13 mouse cellular contexts compared by ENCODE assay signal in the genomic region with DNA sequence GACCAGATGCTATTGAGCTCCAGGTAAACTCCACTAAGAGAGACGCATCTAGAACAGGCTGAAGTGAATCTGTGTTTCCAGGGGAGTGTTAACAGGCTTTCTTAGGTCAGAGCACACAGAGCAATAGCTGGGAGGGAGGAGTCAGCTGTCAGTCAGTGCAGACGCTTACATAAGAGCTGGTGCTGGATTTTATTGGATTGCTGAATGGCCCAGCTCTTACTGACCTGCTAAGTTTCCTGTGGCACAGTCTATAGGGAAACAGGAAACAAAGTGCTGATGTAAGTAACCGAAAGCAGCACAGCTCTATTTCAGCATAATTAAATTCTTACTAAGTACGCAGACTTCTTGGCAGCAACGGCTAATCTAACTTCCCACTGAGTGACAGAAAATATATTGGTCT. TPM values are rescaled to one million over a fixed set of nuclear protein-coding genes. Genes with fewer than 3 reads are reported as not detected.
DNase-seq lines count a peak whose midpoint lies in the region; ATAC-seq and TF ChIP-seq lines count a peak whose summit lies in the region.
"Had no signal": no experiment of that assay in that cellular context is flagged by ENCODE, and none has a peak within 500 bp of the region (broad histone marks: within the 10 kb centered on the region; RNA-seq: fewer than 3 reads in every experiment).

No protein-coding gene starts in this region.

- H3K4me3 ChIP-seq in limb, embryonic 14.5 days (replicated peaks; ENCODE audit: low read length): no peak overlapping the region
- H3K4me3 ChIP-seq in hindbrain, postnatal 0 days (ENCODE audit: low read length): no peak overlapping the region
- H3K4me3 ChIP-seq: forebrain, embryonic 10.5 days had no signal

- H3K27ac ChIP-seq in limb, embryonic 14.5 days (replicated peaks; ENCODE audit: low read depth, low read length): no peak overlapping the region
- no peak overlapping the region for H3K27ac ChIP-seq in hindbrain, postnatal 0 days
- H3K27ac ChIP-seq: forebrain, embryonic 10.5 days; hindbrain, embryonic 14.5 days had no signal

- H3K9ac ChIP-seq in limb, embryonic 14.5 days (ENCODE audit: low read depth, low read length, severe bottlenecking): no peak overlapping the region
- no peak overlapping the region for H3K9ac ChIP-seq in hindbrain, postnatal 0 days (replicated peaks; ENCODE audit: low read length)
- H3K9ac ChIP-seq: hindbrain, embryonic 14.5 days had no signal

- DNase-seq in heart, adult 11 months: peak; percentile 86
- no peak for DNase-seq in heart, adult 18-20 months
- peak; percentile 42 for DNase-seq in lung, postnatal 25 days (ENCODE audit: low spot score)
- DNase-seq in lung, postnatal 14 days: no peak
- no peak for DNase-seq in limb, embryonic 14.5 days (ENCODE audit: low spot score)
- no peak for DNase-seq in right cerebral cortex, postnatal 10 days (ENCODE audit: low spot score in 2 of 2)
- DNase-seq in ovary, postnatal 36 days (ENCODE audit: low spot score): no peak
- DNase-seq in hindbrain, postnatal 0 days (ENCODE audit: low spot score): no peak
- DNase-seq: cerebellum, postnatal 36 days; kidney, postnatal 4 days; left cerebral cortex, postnatal 4 days had no signal

- TF ChIP-seq CTCF in hindbrain, postnatal 0 days (IDR thresholded peaks at IDR 0.05; ENCODE audit: low read depth): no peak

- 17% methylated on average over 5 of the region's 5 CpGs for WGBS in limb, embryonic 14.5 days
- 56% methylated on average over 5 of the region's 5 CpGs for WGBS in hindbrain, postnatal 0 days

- no peak for TF ChIP-seq POLR2A in limb, embryonic 14.5 days (IDR thresholded peaks at IDR 0.05; ENCODE audit: borderline replicate concordance, extremely low read depth, insufficient read depth, insufficient read length)

- no peak overlapping the region for H3K4me2 ChIP-seq in limb, embryonic 14.5 days (replicated peaks; ENCODE audit: low read depth, low read length, severe bottlenecking)
- H3K4me2 ChIP-seq in hindbrain, postnatal 0 days (ENCODE audit: low read depth, low read length): no peak overlapping the region
- H3K4me2 ChIP-seq: hindbrain, embryonic 14.5 days had no signal

- peak; percentile 44; the same call in 1 of the 2 replicates for ATAC-seq in limb, embryonic 14.5 days (ENCODE audit: low FRiP score, low read depth)
- no peak for ATAC-seq in hindbrain, postnatal 0 days

- H3K4me1 ChIP-seq in limb, embryonic 14.5 days (ENCODE audit: control insufficient read depth, insufficient read depth, low read length): no peaks in the 10 kb centered on the region; the same call in 1 of the 2 replicates
- H3K4me1 ChIP-seq in hindbrain, postnatal 0 days (ENCODE audit: insufficient read depth, low read length): no peaks in the 10 kb centered on the region
- H3K4me1 ChIP-seq: forebrain, embryonic 10.5 days had no signal

- H3K27me3 ChIP-seq in limb, embryonic 14.5 days (ENCODE audit: control insufficient read depth, insufficient read depth, low read length): no peaks in the 10 kb centered on the region
- H3K27me3 ChIP-seq in hindbrain, postnatal 0 days (ENCODE audit: insufficient read depth, low read length): no peaks in the 10 kb centered on the region

- H3K36me3 ChIP-seq in limb, embryonic 14.5 days (ENCODE audit: control insufficient read depth, insufficient read depth, low read length): no peaks in the 10 kb centered on the region
- peaks cover 35% of the 10 kb centered on the region for H3K36me3 ChIP-seq in hindbrain, postnatal 0 days (ENCODE audit: insufficient read depth, low read length)
- H3K36me3 ChIP-seq: forebrain, embryonic 10.5 days had no signal

- H3K9me3 ChIP-seq in limb, embryonic 14.5 days (ENCODE audit: control insufficient read depth, low read length): no peaks in the 10 kb centered on the region
- no peaks in the 10 kb centered on the region for H3K9me3 ChIP-seq in hindbrain, postnatal 0 days (ENCODE audit: low read length)
- H3K9me3 ChIP-seq: forebrain, embryonic 10.5 days had no signal

RNA-seq across cellular contexts. Expression of a gene that starts 16.9 kb away (rescaled TPM):
- total RNA-seq in heart, adult 18-20 months (2021): 100 to 1,000 TPM; 100 to 151 TPM
- 79.7 and 110 TPM in 2 replicates for polyA plus RNA-seq in limb, embryonic 14.5 days (2012; rRNA removed)
- polyA plus RNA-seq in limb, embryonic 14.5 days (2014; fragmentation: Nextera tagmentation; extraction: Ambion mirVana): 230 and 268 TPM in 2 replicates
- 29.4 and 29.7 TPM in 2 replicates for total RNA-seq in hindbrain, postnatal 0 days (2014; rRNA removed)
- polyA plus RNA-seq in hindbrain, postnatal 0 days (2015; fragmentation: Nextera tagmentation; extraction: Ambion mirVana): 119 and 122 TPM in 2 replicates

RNA-seq across cellular contexts. Expression of a gene that starts 21.5 kb away (rescaled TPM):
- 10 to 100 TPM; 12.8 to 13.4 TPM for total RNA-seq in heart, adult 18-20 months (2021)
- 18.8 and 20.4 TPM in 2 replicates for polyA plus RNA-seq in limb, embryonic 14.5 days (2012; rRNA removed)
- polyA plus RNA-seq in limb, embryonic 14.5 days (2014; fragmentation: Nextera tagmentation; extraction: Ambion mirVana): 21.3 and 22.3 TPM in 2 replicates
- total RNA-seq in hindbrain, postnatal 0 days (2014; rRNA removed): 74.0 and 86.2 TPM in 2 replicates
- 9.3 and 10.1 TPM in 2 replicates for polyA plus RNA-seq in hindbrain, postnatal 0 days (2015; fragmentation: Nextera tagmentation; extraction: Ambion mirVana)

Comparison
In these comparisons a context has a peak if more than half of its experiments do, and no peak if none do; other contexts are left out.
1. DNase-seq: peak in heart, adult 11 months (single experiment) and lung, postnatal 25 days (single experiment); none in heart, adult 18-20 months (0 of 2), lung, postnatal 14 days (single experiment), limb, embryonic 14.5 days (single experiment), right cerebral cortex, postnatal 10 days (0 of 2), ovary, postnatal 36 days (single experiment) and hindbrain, postnatal 0 days (single experiment).